Mouse (Mus musculus): ENCODE data around the gene Med10. TPM values are rescaled to one million over a fixed set of nuclear protein-coding genes. Genes with fewer than 3 reads are reported as not detected.

The Med10 gene
- total RNA-seq (2012; rRNA removed), result 43.3 and 63.1 TPM in 2 replicates

DNA sequence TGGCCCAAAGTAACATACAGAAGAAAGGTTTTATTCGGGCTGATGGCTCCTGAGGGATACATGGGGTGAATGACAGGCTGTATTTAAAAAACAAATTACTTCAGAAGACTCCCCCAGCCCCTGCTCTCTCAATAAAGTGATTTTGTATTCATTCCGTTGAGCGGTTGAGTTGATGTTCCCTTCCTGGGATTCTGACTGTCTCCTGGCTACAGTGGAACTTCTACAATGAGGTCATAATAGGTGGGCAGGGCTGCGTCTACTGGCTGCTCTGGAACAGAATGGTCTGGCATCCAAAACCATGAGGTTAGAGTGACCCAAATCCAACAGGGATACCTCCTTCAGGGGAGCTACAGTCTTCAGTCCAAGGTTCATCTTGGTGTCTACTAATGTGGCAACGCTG lies at the start of gene Med10:
Med10 (plus strand) TSS at position 301 of the 400 bp plus-strand sequence.
- in situ Hi-C loops (cut with MboI; ENCODE audit: low sequenced_read_pairs in 2 of 2, unreplicated experiment in 2 of 2), result no loop called here
- TF ChIP-seq HCFC1 (IDR thresholded peaks at IDR 0.05; ENCODE audit: borderline replicate concordance, insufficient read depth, low read length), result no peak
- no peak for TF ChIP-seq ZC3H11A (IDR thresholded peaks at IDR 0.05; ENCODE audit: borderline replicate concordance, low read depth, low read length)
- DNase-seq (ENCODE audit: low read depth, low spot score), result no peak

DNA sequence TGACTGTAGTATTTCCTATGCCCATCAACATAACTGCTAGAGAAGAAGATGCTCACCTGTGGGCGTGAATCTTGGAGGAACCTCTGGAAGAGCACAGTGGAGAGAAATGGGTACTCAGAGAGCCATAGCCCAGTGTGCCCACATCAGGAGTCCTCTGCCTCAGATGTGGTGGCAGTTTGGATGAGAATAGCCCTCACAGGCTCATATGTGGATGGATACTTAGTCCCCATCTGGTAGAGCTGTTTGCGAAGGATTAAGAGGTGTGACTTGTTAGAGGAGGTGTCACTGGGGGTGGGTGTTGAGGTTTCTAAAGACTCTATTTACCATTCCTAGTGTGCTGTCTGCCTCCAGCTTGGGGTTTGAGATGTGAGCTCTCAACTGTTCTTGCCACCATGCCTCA lies 49.3 kb upstream of the Med10 start:
- no peak for TF ChIP-seq ZC3H11A (IDR thresholded peaks at IDR 0.05; ENCODE audit: borderline replicate concordance, low read depth, low read length)
- TF ChIP-seq MAFK (IDR thresholded peaks at IDR 0.05; ENCODE audit: insufficient read depth, low read depth, low read length), result no peak
- TF ChIP-seq ZNF384 (IDR thresholded peaks at IDR 0.05; ENCODE audit: low read depth, low read length), result no peak
- TF ChIP-seq CHD2 (IDR thresholded peaks at IDR 0.05; ENCODE audit: low read depth, low read length), result no peak
- TF ChIP-seq HCFC1 (IDR thresholded peaks at IDR 0.05; ENCODE audit: borderline replicate concordance, insufficient read depth, low read length), result no peak
- H3K27ac ChIP-seq (ENCODE audit: insufficient read depth, low read depth, low read length, poor library complexity, severe bottlenecking), result no peak overlapping the region
- H3K4me3 ChIP-seq (ENCODE audit: insufficient read depth in 1 of 2, low read depth in 1 of 2, low read length in 2 of 2, poor library complexity in 1 of 2, severe bottlenecking in 1 of 2), result no peak overlapping the region
- H3K4me1 ChIP-seq (ENCODE audit: control insufficient read depth in 2 of 2, insufficient read depth in 2 of 2, low read length in 2 of 2, poor library complexity in 1 of 2), result no peaks in the 10 kb centered on the region
- in situ Hi-C loops (cut with MboI; ENCODE audit: low sequenced_read_pairs in 2 of 2, unreplicated experiment in 2 of 2), result loop anchor here in 1 of 2 experiments (5.0 kb wide), 1 partner anchor 414 kb away; no protein-coding TSS in a partner anchor
- no peaks in the 10 kb centered on the region for H3K36me3 ChIP-seq (ENCODE audit: control insufficient read depth, insufficient read depth, low read length, poor library complexity, severe bottlenecking)
- no peak overlapping the region for H3K9ac ChIP-seq (ENCODE audit: insufficient read depth, low read depth, low read length, poor library complexity, severe bottlenecking)
- DNase-seq (ENCODE audit: low read depth, low spot score), result no peak
- no peaks in the 10 kb centered on the region for H3K9me3 ChIP-seq (ENCODE audit: control insufficient read depth, insufficient read depth, low read depth, low read length)

More for the DNA sequence above, at the start of gene Med10:
- H3K27ac ChIP-seq (ENCODE audit: insufficient read depth, low read depth, low read length, poor library complexity, severe bottlenecking), result no peak within 1 kb of the TSS
- no peaks in the 10 kb centered on the region for H3K36me3 ChIP-seq (ENCODE audit: control insufficient read depth, insufficient read depth, low read length, poor library complexity, severe bottlenecking)
- no peaks in the 10 kb centered on the region for H3K9me3 ChIP-seq (ENCODE audit: control insufficient read depth, insufficient read depth, low read depth, low read length)
- H3K4me3 ChIP-seq (ENCODE audit: insufficient read depth in 1 of 2, low read depth in 1 of 2, low read length in 2 of 2, poor library complexity in 1 of 2, severe bottlenecking in 1 of 2), result no peak within 1 kb of the TSS
- H3K4me1 ChIP-seq (ENCODE audit: control insufficient read depth in 2 of 2, insufficient read depth in 2 of 2, low read length in 2 of 2, poor library complexity in 1 of 2), result no peaks in the 10 kb centered on the region
- no peak within 1 kb of the TSS for H3K9ac ChIP-seq (ENCODE audit: insufficient read depth, low read depth, low read length, poor library complexity, severe bottlenecking)

DNA sequence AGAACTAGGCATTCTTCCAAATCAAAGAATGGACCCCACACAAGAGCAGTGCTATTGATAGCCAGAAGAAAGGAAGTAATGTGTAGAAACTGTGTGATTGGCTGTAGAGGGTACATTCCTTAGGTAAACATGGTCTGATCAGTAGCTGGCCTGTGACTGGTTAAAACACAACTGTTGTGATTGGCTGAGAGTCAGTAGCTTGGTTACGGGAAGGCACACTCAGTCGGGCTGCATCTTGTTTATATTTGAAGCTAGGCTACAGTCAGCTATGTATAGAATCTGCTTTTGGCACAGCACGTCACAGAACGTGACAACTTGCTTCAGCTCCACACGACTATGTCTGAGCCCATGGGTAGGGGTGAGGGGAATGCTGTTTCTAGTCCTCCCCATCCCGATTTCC lies 43.2 kb upstream of the Med10 start:
- Histone ChIP-seq H3K4me1 (ENCODE audit: control insufficient read depth in 2 of 2, insufficient read depth in 2 of 2, low read length in 2 of 2, poor library complexity in 1 of 2) (no peaks in the 10 kb centered on the region), H3K36me3 (ENCODE audit: control insufficient read depth, insufficient read depth, low read length, poor library complexity, severe bottlenecking) (no peaks in the 10 kb centered on the region), H3K9ac (ENCODE audit: insufficient read depth, low read depth, low read length, poor library complexity, severe bottlenecking) (no peak overlapping the region), H3K9me3 (ENCODE audit: control insufficient read depth, insufficient read depth, low read depth, low read length) (no peaks in the 10 kb centered on the region), H3K27ac (ENCODE audit: insufficient read depth, low read depth, low read length, poor library complexity, severe bottlenecking) (peak overlapping the region; percentile 6; the same call in 1 of the 2 replicates), H3K4me3 (ENCODE audit: insufficient read depth in 1 of 2, low read depth in 1 of 2, low read length in 2 of 2, poor library complexity in 1 of 2, severe bottlenecking in 1 of 2) (no peak overlapping the region)
- in situ Hi-C loops (cut with MboI; ENCODE audit: low sequenced_read_pairs in 2 of 2, unreplicated experiment in 2 of 2), result no loop called here
- no peak for DNase-seq (ENCODE audit: low read depth, low spot score)
- no peak for TF ChIP-seq ZC3H11A (IDR thresholded peaks at IDR 0.05; ENCODE audit: borderline replicate concordance, low read depth, low read length)
- no peak for TF ChIP-seq MAFK (IDR thresholded peaks at IDR 0.05; ENCODE audit: insufficient read depth, low read depth, low read length)
- TF ChIP-seq CHD2 (IDR thresholded peaks at IDR 0.05; ENCODE audit: low read depth, low read length), result no peak
- no peak for TF ChIP-seq ZNF384 (IDR thresholded peaks at IDR 0.05; ENCODE audit: low read depth, low read length)
- TF ChIP-seq HCFC1 (IDR thresholded peaks at IDR 0.05; ENCODE audit: borderline replicate concordance, insufficient read depth, low read length), result no peak

DNA sequence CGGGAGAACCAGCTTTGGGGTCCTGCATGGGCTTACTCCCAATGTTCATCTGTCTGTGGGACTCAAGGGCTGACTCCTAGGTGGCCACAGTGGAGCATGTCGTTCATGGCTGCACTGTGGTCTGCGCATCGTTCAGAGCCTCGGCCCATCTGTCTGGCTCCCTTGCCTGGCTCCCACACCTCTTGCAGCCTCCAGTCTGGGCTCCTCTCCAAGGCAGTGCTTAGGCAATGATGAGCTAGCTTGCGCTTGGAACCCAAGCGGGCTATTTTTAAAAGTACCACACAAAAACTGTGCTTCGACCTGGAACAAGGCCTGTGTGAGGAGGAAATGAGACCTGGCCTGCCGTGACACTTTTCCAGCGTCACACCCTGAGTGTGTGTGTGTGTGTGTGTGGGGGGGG lies 40.8 kb upstream of the Med10 start:
- Histone ChIP-seq H3K4me3 (ENCODE audit: insufficient read depth in 1 of 2, low read depth in 1 of 2, low read length in 2 of 2, poor library complexity in 1 of 2, severe bottlenecking in 1 of 2) (no peak overlapping the region), H3K4me1 (ENCODE audit: control insufficient read depth in 2 of 2, insufficient read depth in 2 of 2, low read length in 2 of 2, poor library complexity in 1 of 2) (no peaks in the 10 kb centered on the region), H3K27ac (ENCODE audit: insufficient read depth, low read depth, low read length, poor library complexity, severe bottlenecking) (no peak overlapping the region), H3K9ac (ENCODE audit: insufficient read depth, low read depth, low read length, poor library complexity, severe bottlenecking) (no peak overlapping the region), H3K36me3 (ENCODE audit: control insufficient read depth, insufficient read depth, low read length, poor library complexity, severe bottlenecking) (no peaks in the 10 kb centered on the region), H3K9me3 (ENCODE audit: control insufficient read depth, insufficient read depth, low read depth, low read length) (no peaks in the 10 kb centered on the region)
- DNase-seq (ENCODE audit: low read depth, low spot score), result no peak
- in situ Hi-C loops (cut with MboI; ENCODE audit: low sequenced_read_pairs in 2 of 2, unreplicated experiment in 2 of 2), result no loop called here
- TF ChIP-seq ZC3H11A (IDR thresholded peaks at IDR 0.05; ENCODE audit: borderline replicate concordance, low read depth, low read length) (no peak), MAFK (IDR thresholded peaks at IDR 0.05; ENCODE audit: insufficient read depth, low read depth, low read length) (no peak), HCFC1 (IDR thresholded peaks at IDR 0.05; ENCODE audit: borderline replicate concordance, insufficient read depth, low read length) (no peak), ZNF384 (IDR thresholded peaks at IDR 0.05; ENCODE audit: low read depth, low read length) (no peak), CHD2 (IDR thresholded peaks at IDR 0.05; ENCODE audit: low read depth, low read length) (no peak)

DNA sequence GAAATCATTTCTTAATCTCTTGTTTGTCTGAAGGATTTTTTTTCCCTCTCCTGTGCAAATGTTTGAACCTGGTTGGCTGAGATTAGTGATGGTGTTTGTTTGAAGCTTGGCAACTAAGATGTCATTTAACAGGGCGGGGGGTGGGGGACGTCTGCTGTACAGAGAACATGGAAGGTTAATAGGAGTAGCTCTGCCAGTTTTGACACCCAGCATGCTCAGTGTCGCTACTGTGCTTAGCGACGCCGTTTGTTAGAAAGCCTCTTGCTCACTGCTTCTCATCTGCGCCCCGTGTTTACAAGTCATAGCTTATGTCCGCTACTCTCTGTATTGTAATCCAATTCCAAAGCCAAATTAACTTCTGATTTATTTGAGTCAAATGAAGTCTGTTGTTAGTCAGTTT lies 37.5 kb upstream of the Med10 start:
- Histone ChIP-seq H3K4me3 (ENCODE audit: insufficient read depth in 1 of 2, low read depth in 1 of 2, low read length in 2 of 2, poor library complexity in 1 of 2, severe bottlenecking in 1 of 2) (no peak overlapping the region), H3K4me1 (ENCODE audit: control insufficient read depth in 2 of 2, insufficient read depth in 2 of 2, low read length in 2 of 2, poor library complexity in 1 of 2) (no peaks in the 10 kb centered on the region), H3K9ac (ENCODE audit: insufficient read depth, low read depth, low read length, poor library complexity, severe bottlenecking) (no peak overlapping the region), H3K9me3 (ENCODE audit: control insufficient read depth, insufficient read depth, low read depth, low read length) (no peaks in the 10 kb centered on the region), H3K36me3 (ENCODE audit: control insufficient read depth, insufficient read depth, low read length, poor library complexity, severe bottlenecking) (no peaks in the 10 kb centered on the region), H3K27ac (ENCODE audit: insufficient read depth, low read depth, low read length, poor library complexity, severe bottlenecking) (no peak overlapping the region)
- TF ChIP-seq CHD2 (IDR thresholded peaks at IDR 0.05; ENCODE audit: low read depth, low read length) (no peak), ZC3H11A (IDR thresholded peaks at IDR 0.05; ENCODE audit: borderline replicate concordance, low read depth, low read length) (no peak), ZNF384 (IDR thresholded peaks at IDR 0.05; ENCODE audit: low read depth, low read length) (no peak), HCFC1 (IDR thresholded peaks at IDR 0.05; ENCODE audit: borderline replicate concordance, insufficient read depth, low read length) (no peak), MAFK (IDR thresholded peaks at IDR 0.05; ENCODE audit: insufficient read depth, low read depth, low read length) (no peak)
- in situ Hi-C loops (cut with MboI; ENCODE audit: low sequenced_read_pairs in 2 of 2, unreplicated experiment in 2 of 2), result no loop called here
- DNase-seq (ENCODE audit: low read depth, low spot score), result no peak
